Mouse (Mus musculus) kidney, embryonic 14.5 days (tissue): ENCODE results near the gene Tbc1d15. TPM values are rescaled to one million over a fixed set of nuclear protein-coding genes. Genes with fewer than 3 reads are reported as not detected.
"Not testable (repeated sequence)": the region's sequence is repeated elsewhere in the genome, so short reads cannot be mapped to it uniquely, and the experiment has no call there.

Experiments
- ATAC-seq: fragments of 200-750 bp; cut with Nextera tagmentation; 2 replicates; pipeline ENCODE4 v1.8.0; 2017; ENCODE audit warnings: moderate number of reproducible peaks, mild to moderate bottlenecking, moderate TSS enrichment, moderate library complexity; ENCODE audit not compliant: low FRiP score, low TSS enrichment
- H3K27ac ChIP-seq: fragments of 300-500 bp; sonication (generic); 2 replicates; pipeline ENCODE4 v1.5.1; 2014; ENCODE audit warnings: low read depth, mild to moderate bottlenecking, low read length, moderate library complexity, mixed read lengths
- H3K27me3 ChIP-seq: fragments of 300-500 bp; sonication (generic); 2 replicates; pipeline ENCODE4 v1.6.1; 2014; ENCODE audit warnings: mild to moderate bottlenecking, low read length; ENCODE audit not compliant: control insufficient read depth, insufficient read depth
- H3K36me3 ChIP-seq: fragments of 300-500 bp; sonication (generic); 2 replicates; pipeline ENCODE4 v1.6.1; 2014; ENCODE audit warnings: low read length, mixed read lengths; ENCODE audit not compliant: control insufficient read depth, insufficient read depth
- H3K4me1 ChIP-seq: fragments of 300-500 bp; sonication (generic); 2 replicates; pipeline ENCODE4 v1.6.1; 2014; ENCODE audit warnings: low read length, mixed read lengths; ENCODE audit not compliant: control insufficient read depth, insufficient read depth
- H3K4me2 ChIP-seq: fragments of 300-500 bp; sonication (generic); replicated peaks from 2 replicates; pipeline ENCODE4 v1.6.1; 2014; ENCODE audit warnings: low read depth, mild to moderate bottlenecking, low read length
- H3K4me3 ChIP-seq: fragments of 300-500 bp; sonication (generic); 2 replicates; pipeline ENCODE4 v1.5.1; 2014; ENCODE audit warnings: mild to moderate bottlenecking, low read length
- H3K9ac ChIP-seq: fragments of 300-500 bp; sonication (generic); 2 replicates; pipeline ENCODE4 v1.6.1; 2014; ENCODE audit warnings: low read depth, mild to moderate bottlenecking, low read length, moderate library complexity
- H3K9me3 ChIP-seq: fragments of 300-500 bp; sonication (generic); 2 replicates; pipeline ENCODE4 v1.6.1; 2016; ENCODE audit warnings: low read length; ENCODE audit not compliant: control insufficient read depth
- WGBS: fragments of 180-500 bp; shearing (Covaris S2); extraction: QIAGEN DNeasy Blood & Tissue Kit; methylation state at CpG from one replicate; pipeline ENCODE4 v1.1.7; 2014; 5-methylcytosine and 5-hydroxymethylcytosine counted together
- polyA plus RNA-seq: library from polyadenylated mRNA; unstranded; fragments of >200 nt; fragmentation: Nextera tagmentation; extraction: Ambion mirVana; gene quantifications from 2 replicates; pipeline ENCODE4 v1.2.1, GENCODE M21; 2014

The Tbc1d15 gene
- polyA plus RNA-seq, 1 experiment from 2014 or later = 67.5 TPM

DNA sequence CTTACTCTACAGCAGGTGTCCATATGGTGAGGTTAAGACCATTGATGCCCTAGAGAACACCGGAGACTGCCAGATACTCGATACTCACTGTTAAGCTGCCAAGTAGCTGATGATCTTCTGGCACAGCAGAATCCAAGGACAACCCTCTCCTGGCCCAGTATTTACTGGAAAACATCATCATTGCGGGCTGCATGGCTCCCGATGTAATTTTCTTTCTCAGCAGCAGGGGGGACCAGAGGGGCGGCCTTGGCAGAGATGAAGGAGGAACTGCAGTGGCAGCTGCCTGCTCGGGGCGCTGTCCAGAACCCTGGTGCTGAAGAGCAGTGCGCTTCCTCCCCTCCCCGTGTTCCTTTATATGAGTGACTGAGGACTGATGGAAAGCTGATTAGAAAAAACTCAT is 66.6 kb downstream of the Tbc1d15 start, which contains the start of gene Tph2:
Tph2 (minus strand) TSS at position 326 of the 400 bp plus-strand sequence.
- H3K36me3 ChIP-seq = no peaks in the 10 kb centered on the region

DNA sequence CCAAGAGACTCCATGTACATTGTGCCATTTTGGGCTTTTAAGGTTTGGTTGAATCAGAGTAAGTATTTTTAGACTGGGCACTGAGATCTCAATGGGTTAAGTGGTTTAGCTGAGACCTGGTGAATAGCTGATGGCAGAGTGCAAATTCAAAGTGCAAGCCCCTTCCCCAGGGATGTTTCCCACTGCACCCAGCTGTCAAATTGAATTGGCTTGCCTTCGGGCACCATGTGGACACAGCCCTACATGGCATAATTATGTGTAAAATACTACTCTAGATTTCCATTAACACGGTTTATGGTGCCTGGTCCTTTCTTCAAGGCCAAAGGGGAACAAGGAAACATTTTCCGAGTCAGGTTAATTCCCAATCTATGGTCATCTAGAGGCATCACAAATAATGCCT is 70.2 kb downstream of the Tbc1d15 start:
- H3K9me3 ChIP-seq = no peaks in the 10 kb centered on the region
- H3K4me2 ChIP-seq = no peak overlapping the region
- H3K4me3 ChIP-seq = no peak overlapping the region
- H3K9ac ChIP-seq = no peak overlapping the region
- H3K27ac ChIP-seq = no peak overlapping the region
- H3K27me3 ChIP-seq = no peaks in the 10 kb centered on the region
- WGBS = 83% methylated on average over 3 of the region's 3 CpGs
- H3K36me3 ChIP-seq = no peaks in the 10 kb centered on the region
- H3K4me1 ChIP-seq = no peaks in the 10 kb centered on the region
- ATAC-seq = no peak

More for the DNA sequence above, 66.6 kb downstream of the Tbc1d15 start, which contains the start of gene Tph2:
- no peaks in the 10 kb centered on the region for H3K9me3 ChIP-seq
- H3K27ac ChIP-seq = no peak within 1 kb of the TSS
- no peaks in the 10 kb centered on the region for H3K4me1 ChIP-seq
- peak; percentile 87 for ATAC-seq
- no peak within 1 kb of the TSS for H3K9ac ChIP-seq
- WGBS = 8% methylated on average over 9 of the region's 9 CpGs
- H3K4me2 ChIP-seq = no peak within 1 kb of the TSS
- no peaks in the 10 kb centered on the region for H3K27me3 ChIP-seq
- no peak within 1 kb of the TSS for H3K4me3 ChIP-seq

DNA sequence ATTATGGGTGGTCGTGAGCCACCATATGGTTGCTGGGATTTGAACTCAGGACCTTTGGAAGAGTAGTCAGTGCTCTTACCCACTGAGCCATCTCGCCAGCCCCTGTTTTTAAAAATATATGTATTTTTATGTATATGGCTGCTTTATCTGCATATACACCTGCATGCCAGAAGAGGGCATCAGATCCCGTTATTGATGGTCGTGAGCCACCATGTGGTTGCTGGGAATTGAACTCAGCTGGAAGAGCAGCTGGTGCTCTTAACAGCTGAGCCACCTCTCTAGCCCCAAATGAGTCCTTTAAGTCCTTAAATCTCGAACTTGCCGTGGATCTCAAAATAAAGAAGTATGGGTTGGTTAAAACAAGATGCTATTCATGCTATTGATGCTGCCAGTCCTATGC is 73.2 kb downstream of the Tbc1d15 start:
- H3K4me3 ChIP-seq, H3K4me1 ChIP-seq, H3K4me2 ChIP-seq, H3K9ac ChIP-seq, H3K36me3 ChIP-seq, H3K27me3 ChIP-seq, ATAC-seq, H3K27ac ChIP-seq, H3K9me3 ChIP-seq: not testable (repeated sequence)
- WGBS = 70% methylated on average over 6 of the region's 6 CpGs

DNA sequence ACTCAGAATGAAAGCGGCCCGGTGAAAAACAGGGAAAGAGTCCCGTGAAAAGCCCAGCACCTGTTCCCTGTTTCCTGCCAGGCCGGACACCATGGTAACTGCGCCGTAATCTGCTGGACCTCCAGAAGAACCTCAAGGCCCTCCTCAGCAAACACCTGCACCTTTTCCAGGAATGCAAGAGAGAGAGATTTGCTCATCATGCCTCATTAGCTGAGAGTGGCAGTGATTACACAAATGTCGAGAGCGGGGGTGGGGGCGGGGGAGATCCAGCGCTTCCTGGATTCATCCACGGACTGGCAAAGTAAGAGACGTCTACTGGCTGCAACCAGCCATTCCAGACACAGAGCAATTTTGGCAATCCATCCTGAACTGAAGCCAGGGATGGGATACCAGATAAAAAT is 75.7 kb downstream of the Tbc1d15 start:
- Histone ChIP-seq H3K27me3 (no peaks in the 10 kb centered on the region), H3K4me3 (no peak overlapping the region), H3K36me3 (no peaks in the 10 kb centered on the region), H3K4me1 (no peaks in the 10 kb centered on the region), H3K9me3 (no peaks in the 10 kb centered on the region), H3K27ac (no peak overlapping the region), H3K9ac (no peak overlapping the region), H3K4me2 (no peak overlapping the region; the same call in 1 of the 2 replicates)
- no peak for ATAC-seq
- 34% methylated on average over 12 of the region's 12 CpGs for WGBS

DNA sequence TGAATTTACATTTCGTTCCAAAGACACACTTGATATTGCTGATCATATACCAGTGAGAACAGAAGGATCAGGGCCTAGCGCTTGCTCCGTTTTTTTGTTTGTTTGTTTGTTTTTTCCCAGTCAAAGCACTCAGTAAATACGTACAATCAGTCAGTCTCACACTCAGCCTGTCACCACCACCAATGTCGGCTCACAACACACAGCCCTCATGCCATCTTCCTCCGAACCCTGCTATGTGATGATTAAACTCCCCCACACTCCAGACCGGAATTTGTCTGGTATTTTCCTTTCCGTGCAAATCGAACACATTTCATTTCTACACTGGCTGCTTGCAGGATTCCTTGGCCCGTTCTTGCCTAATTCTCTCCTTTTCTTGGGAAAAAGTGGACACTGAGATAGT is 77.9 kb downstream of the Tbc1d15 start:
- H3K4me3 ChIP-seq = no peak overlapping the region
- no peaks in the 10 kb centered on the region for H3K4me1 ChIP-seq
- H3K36me3 ChIP-seq = no peaks in the 10 kb centered on the region
- no peaks in the 10 kb centered on the region for H3K27me3 ChIP-seq
- no peaks in the 10 kb centered on the region for H3K9me3 ChIP-seq
- no peak overlapping the region for H3K27ac ChIP-seq
- no peak for ATAC-seq
- H3K9ac ChIP-seq = no peak overlapping the region
- WGBS = 63% methylated on average over 10 of the region's 10 CpGs
- H3K4me2 ChIP-seq = no peak overlapping the region

DNA sequence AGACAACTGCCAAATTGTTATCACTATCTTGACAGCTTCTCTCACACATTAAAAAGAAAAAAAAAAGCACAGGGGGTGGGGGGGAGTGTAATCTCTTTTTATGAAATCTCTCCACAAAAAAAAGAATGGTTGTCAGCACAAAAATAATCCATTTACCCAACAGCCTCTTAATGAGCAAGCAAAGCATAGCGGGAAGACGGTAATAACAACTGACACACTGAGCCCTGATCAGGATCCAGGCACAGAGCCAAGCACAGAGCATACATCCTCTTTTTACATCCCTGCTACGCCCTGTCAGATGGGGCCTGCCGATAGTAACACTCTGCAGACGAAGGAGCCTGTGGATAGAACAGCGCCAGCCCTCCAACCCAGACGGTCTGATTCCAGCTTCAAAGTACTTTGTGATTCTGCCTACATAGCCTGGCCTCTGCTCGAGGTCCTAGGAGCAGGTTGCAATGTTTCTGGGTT is 79.9 kb downstream of the Tbc1d15 start:
- H3K4me2 ChIP-seq = no peak overlapping the region
- H3K9me3 ChIP-seq = no peaks in the 10 kb centered on the region
- no peak overlapping the region for H3K4me3 ChIP-seq
- no peaks in the 10 kb centered on the region for H3K27me3 ChIP-seq
- no peaks in the 10 kb centered on the region for H3K4me1 ChIP-seq
- no peak overlapping the region for H3K27ac ChIP-seq
- H3K9ac ChIP-seq = no peak overlapping the region
- no peak for ATAC-seq
- H3K36me3 ChIP-seq = no peaks in the 10 kb centered on the region
- WGBS = 58% methylated on average over 8 of the region's 8 CpGs

DNA sequence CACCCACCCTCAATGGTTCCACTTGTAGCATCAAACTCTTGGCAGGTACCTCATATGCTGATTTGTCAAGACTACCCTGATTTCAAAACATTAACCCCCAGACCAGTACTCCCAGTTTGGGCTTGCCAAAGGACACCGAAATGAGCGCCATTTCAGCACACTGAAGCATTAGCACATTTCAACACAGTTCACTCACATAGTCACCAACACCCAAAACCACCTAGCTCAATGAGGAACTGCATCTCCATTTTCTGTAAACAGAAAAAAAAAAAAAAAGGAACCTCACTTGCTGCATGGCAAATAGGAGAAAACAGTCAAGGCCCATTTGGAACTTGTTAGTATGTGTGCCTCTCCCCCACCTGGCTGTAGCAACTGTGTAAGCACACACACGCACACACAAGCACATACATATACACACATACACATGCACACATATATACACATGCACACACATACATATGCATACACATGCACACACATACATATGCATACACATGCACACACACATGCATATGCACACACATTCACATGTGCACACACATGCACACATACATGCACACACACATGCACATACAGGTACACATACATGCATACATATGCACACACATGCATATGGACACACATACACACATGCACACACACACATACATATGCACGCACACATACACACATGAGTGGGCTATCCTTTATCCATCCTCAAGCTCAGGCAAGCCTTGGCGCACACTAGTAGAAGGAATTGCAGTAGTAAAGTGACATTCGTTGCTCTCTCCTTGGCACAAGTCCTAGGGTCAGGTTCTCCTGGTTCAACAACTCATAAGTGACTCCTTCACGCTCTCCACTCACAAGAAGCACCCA is 80.5 kb downstream of the Tbc1d15 start:
- no peak overlapping the region for H3K9ac ChIP-seq
- no peaks in the 10 kb centered on the region for H3K27me3 ChIP-seq
- no peak for ATAC-seq
- no peaks in the 10 kb centered on the region for H3K9me3 ChIP-seq
- no peak overlapping the region for H3K4me2 ChIP-seq
- no peaks in the 10 kb centered on the region for H3K4me1 ChIP-seq
- H3K4me3 ChIP-seq = no peak overlapping the region
- no peaks in the 10 kb centered on the region for H3K36me3 ChIP-seq
- H3K27ac ChIP-seq = no peak overlapping the region
- WGBS = 91% methylated on average over 7 of the region's 7 CpGs

DNA sequence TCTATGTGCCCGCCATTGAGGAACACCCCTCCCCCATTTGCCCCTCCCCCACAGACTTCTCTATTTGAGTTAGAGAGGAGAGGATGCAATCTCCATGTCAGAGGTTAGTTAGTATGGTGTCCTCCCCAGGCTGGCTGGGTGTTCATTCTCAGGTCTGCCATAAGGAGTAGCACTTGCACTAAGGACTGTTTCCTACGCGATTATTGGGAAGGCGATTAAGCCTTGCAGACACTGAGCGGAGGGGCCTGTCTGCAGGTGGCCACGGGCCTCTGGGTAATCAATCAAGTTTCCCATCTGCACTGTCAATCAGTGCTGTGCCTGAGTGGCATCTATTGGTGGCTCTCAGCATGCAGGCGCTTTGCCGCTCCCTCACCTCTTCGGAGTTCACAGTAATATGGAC is 81.9 kb downstream of the Tbc1d15 start:
- Histone ChIP-seq H3K36me3 (no peaks in the 10 kb centered on the region), H3K4me3 (no peak overlapping the region), H3K27me3 (no peaks in the 10 kb centered on the region), H3K4me1 (no peaks in the 10 kb centered on the region), H3K27ac (no peak overlapping the region), H3K9me3 (no peaks in the 10 kb centered on the region), H3K4me2 (no peak overlapping the region), H3K9ac (no peak overlapping the region)
- ATAC-seq = no peak
- 32% methylated on average over 9 of the region's 9 CpGs for WGBS

DNA sequence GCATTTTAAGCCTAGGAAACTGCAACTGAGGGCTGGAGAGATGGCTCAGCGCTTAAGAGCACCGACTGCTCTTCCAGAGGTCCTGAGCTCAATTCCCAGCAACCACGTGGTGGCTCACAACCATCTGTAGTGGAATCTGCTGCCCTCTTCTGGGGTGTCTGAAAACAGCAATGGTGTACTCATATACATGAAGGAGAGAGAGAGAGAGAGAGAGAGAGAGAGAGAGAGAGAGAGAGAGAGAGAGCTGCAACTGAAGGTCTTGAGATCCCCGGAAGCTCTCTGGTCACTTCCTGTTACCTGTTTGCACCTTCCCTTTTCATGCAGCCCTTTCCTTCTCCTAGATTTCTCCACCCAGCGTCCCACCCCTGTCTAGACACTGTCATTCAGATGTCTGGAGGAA is 91.0 kb downstream of the Tbc1d15 start:
- Histone ChIP-seq H3K4me3 (no peak overlapping the region), H3K27me3 (no peaks in the 10 kb centered on the region), H3K9me3 (no peaks in the 10 kb centered on the region), H3K4me2 (no peak overlapping the region), H3K36me3 (no peaks in the 10 kb centered on the region), H3K4me1 (no peaks in the 10 kb centered on the region), H3K27ac (no peak overlapping the region), H3K9ac (no peak overlapping the region)
- ATAC-seq = no peak
- 74% methylated on average over 5 of the region's 5 CpGs for WGBS
